Mouse (Mus musculus) cerebellum, adult (tissue): Measurements from ENCODE around the gene Phactr3.

Experiments used
- ATAC-seq: cut with Nextera tagmentation; 2 replicates; pipeline ENCODE4 v1.9.2; 2017; ENCODE audit warnings: mild to moderate bottlenecking, moderate library complexity, mixed read lengths; ENCODE audit not compliant: insufficient number of reproducible peaks, low FRiP score, low TSS enrichment

Phactr3 gene

DNA sequence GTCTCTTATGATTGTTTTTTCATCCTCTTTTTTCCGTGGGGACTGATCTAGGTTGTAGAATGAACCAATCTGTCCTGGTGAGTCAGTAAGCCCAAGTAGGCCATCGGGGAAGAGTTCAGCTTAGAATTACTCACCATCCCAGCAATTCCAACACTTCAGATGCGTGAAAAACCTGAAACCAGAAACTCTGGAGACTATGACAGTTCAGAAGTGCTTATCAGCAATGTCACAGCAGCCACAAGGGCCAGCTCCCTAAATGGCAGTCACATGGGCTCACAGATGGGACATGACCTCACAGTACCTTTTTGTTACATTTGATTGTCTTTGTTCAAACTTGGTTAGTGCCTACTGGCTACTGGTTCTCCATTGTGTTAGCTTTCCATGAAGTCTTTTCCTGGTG, 124.2 kb downstream of the Phactr3 start:
- no peak for ATAC-seq

- no peak for ATAC-seq
These were observed 126.1 kb downstream of the Phactr3 start for GRCm38 (mm10) chr2:178244866-178245265.

- ATAC-seq, result peak; percentile 87
These were observed 127.1 kb downstream of the Phactr3 start for GRCm38 (mm10) chr2:178245841-178246240.

DNA sequence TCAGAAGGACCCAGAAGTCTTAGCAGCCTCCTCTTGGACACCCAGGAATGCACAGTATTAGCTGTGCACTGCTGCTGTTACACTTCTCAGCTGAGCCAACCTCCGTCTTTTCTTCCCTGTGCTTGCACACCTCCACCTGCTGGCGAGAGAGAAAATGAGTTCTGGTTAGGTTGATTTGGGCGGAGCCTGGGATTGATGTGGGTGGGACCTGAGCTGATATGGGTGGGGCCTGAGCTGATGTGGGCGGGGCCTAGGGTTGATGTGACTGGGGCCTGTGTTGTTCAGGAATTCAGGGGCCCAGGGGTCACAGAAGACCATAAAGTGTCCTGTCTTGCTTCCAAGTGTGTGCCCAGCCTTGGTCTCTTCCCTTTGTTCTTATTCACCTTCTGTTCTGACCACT, 128.0 kb downstream of the Phactr3 start:
- ATAC-seq, result no peak

DNA sequence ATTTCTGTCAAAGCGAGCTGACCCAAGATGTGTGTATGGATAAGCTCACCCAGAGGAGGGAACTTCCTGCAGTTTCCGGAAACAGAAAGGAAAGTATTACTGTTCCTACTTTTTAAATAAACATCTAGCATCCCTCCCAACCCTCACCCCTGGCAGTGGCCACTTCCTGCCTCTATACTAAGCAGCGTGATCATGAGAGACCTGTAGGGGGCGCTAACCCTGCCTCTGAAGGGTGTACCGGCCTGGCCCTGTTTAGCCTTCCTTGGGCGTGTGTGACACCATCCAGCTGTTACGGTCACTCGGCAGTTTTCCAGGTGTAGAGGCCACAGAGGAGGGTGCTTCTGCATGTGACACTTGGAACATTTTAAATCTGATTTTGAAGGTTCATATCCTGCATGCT, 128.5 kb downstream of the Phactr3 start:
- ATAC-seq, result no peak

- ATAC-seq, result no peak
These were observed 138.5 kb downstream of the Phactr3 start for GRCm38 (mm10) chr2:178257117-178257825.

GRCm38 (mm10) chr2:178257986-178258555, 139.3 kb downstream of the Phactr3 start:
- ATAC-seq, result no peak

- no peak for ATAC-seq
These were observed 144.3 kb downstream of the Phactr3 start for GRCm38 (mm10) chr2:178263055-178263454.

DNA sequence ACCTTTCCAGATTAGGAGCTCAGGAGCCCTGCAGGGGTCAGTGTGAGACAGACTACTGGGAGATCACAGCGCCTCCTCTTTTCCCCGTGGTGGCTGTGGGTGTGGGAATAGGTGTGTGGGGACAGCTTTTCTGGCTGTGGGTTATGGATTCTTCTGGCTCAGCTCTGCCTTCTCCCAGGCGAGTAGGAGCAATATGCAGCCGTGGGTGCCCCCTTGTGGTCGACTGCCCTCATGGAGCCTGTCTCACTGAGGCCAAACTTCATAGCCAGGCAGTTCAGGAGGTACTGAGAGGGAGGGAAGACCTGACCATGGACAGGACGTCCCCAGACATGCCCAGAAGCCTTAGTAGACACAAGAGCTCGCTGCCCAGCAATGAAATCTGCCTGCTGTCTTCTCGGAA, 145.6 kb downstream of the Phactr3 start:
- peak; percentile 74 for ATAC-seq

DNA sequence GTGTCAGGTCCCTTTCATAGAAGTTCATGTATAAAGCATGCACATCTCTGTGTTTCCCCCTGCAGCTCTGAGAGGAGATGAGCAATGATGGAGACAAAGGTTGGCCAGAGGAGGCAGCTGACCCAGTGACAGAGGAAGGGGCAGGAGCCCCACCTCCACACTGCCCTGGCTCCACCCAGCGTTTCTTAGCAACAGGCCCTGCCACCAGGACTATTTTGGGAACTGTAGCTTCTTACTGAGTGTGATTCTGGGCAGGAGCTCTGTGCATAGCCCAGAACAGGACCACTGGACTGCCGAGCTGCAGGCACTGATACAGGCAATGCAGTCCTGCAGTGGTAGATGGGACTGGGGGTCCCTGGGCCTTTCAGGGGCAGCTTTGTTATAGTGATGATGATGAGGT, 146.7 kb downstream of the Phactr3 start:
- ATAC-seq, result peak; percentile 23; the same call in 1 of the 2 replicates

GRCm38 (mm10) chr2:178270794-178271193, 152.0 kb downstream of the Phactr3 start:
- no peak for ATAC-seq

DNA sequence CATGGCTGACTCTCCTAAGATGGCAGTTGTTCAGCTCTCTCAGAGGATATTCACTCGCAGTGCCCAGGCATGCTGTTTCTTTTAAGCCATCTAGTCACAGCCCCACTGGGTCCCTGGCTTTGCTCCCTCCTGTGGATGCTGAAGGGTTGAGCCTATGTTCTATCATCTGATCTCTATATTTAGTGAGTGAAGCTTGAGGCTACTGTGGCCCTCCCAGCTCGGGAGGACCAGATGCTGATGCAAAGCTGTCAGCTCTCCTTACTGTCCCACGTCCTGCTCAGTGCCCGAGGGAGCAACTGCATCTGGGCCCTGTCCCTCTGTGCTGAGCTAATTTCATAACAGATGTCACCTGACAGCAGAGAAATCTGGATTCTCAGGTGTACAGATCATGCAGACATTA, 153.6 kb downstream of the Phactr3 start:
- ATAC-seq, result no peak

DNA sequence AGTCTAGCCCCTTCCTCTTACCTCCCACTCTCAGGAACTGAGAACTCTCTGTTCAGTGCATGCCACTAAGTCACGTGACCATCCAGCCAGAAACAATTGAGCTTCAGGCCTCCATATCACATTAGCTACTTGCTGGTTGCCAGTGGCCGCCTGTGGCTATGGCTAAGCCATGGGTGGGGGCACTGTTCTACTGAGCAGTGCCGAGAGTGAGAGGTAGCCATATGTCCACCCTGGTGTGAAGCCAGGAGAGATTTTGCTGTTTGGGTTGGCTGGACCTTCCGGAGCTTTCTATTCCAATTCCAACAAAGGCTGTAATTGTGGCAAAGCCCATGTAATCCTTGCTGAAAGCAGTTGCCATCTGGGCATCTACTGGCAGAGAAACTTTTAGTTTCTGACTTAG, 155.4 kb downstream of the Phactr3 start:
- ATAC-seq, result peak; percentile 81

- no peak for ATAC-seq
These were observed 158.4 kb downstream of the Phactr3 start for GRCm38 (mm10) chr2:178277206-178277605.

GRCm38 (mm10) chr2:178281183-178281582, 162.4 kb downstream of the Phactr3 start:
- no peak for ATAC-seq

- no peak for ATAC-seq
These were observed 168.5 kb downstream of the Phactr3 start for GRCm38 (mm10) chr2:178287285-178287684.

DNA sequence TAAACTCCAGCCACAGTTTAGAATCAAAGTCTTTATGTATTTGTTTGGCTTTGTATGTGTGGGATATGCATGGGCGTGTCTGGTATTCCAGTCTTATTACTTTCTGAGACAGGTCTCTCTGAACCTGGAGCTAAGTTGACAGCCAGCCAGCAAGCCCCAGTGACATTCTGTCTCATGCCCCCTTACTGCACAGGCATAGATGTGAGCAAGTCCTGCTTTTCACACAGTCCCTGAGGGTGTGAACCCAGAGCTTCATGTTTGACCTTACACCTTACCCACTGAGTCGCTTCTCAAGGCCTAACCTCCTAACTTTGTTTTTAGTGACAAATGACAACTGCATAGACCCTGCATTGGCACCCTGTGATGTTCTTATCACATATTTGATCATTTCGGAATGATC, 169.9 kb downstream of the Phactr3 start:
- no peak for ATAC-seq

DNA sequence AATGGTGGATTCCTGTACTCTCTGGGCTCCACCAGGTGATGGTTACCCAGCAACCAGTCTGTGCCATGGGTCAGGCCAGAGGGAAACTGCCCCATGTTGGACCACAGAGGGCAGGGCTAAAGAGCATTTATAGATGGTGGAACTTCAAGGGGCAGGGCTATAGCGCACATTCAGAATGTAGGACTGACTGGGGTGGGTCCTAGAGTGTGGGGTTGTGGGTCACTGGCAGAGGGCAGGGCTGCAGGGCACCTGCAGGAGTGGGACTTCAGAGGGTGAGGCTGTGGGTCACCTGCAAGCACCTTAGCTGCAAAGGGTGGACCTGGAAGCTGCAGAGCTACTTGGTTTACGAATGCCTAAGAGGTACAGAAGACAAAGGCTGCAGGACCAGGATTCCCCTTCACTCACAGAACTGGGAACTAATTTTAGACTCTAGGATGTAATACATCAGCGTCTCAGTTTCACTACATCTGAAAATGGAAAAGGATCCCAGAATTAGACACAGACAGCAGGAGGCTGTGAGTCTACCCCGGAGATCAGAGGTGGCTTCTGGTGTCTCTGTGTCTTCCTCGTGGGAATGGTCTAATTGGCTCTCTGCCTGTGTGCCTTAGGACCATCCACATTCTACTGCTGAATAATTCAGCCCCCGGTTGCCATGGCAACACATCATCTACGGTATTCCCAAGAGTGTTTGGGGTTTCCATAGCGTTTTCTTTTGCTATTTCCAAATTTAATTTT, 184.8 kb downstream of the Phactr3 start:
- no peak for ATAC-seq

GRCm38 (mm10) chr2:178304188-178304529, 185.4 kb downstream of the Phactr3 start:
- no peak for ATAC-seq

- no peak for ATAC-seq
These were observed 185.9 kb downstream of the Phactr3 start for GRCm38 (mm10) chr2:178304669-178305068.

DNA sequence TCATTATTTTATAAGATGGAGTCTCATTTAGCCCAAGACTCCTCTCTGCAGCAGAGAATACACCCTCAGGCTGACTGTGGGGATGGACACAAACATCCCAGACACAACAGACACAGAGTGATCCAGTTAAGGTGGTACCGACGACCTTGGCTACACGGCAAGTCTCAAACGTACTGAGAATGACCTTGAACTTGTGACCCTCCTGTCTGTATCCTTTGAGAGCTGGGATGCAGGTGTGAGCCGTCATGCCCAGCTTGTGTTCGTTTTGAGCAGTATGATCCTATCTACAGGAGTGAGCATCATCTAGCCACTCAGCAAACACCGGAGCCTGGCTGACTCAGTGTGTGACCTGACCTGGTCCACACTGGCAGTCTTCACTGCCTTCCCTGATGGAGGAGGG, 194.8 kb downstream of the Phactr3 start:
- no peak for ATAC-seq

DNA sequence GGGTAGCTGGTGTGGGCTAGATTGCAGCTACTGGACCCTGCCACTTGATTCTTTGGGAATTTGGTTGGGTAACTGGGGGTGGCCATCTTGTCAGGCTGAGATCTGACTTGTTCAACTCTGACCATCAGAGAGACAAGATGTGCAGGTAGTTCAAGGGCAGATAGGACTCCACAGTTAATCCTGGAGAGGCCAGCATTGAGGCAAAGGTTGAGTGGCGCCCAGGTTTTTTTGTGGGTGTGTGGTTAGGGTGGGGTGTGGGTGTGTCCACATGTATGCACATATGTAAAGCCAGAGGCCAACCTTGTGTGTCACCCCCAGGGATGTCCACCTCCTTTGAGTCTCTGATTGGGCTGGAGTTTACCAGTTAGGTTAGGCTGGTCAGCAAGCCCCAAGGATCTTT, 197.5 kb downstream of the Phactr3 start:
- no peak for ATAC-seq
